Mouse (Mus musculus) C2C12 (cell line): ENCODE results near the gene Mbnl2. TPM values are rescaled to one million over a fixed set of nuclear protein-coding genes. Genes with fewer than 3 reads are reported as not detected.

Experiments used
- H3K27me3 ChIP-seq: one replicate; pipeline ENCODE4 v1.6.1; 2011; ENCODE audit not compliant: control insufficient read depth, insufficient read depth, insufficient read length
- H3K36me3 ChIP-seq: one replicate; pipeline ENCODE4 v1.6.1; 2011; ENCODE audit not compliant: control insufficient read depth, insufficient read depth
- H3K4me3 ChIP-seq: one replicate; pipeline ENCODE4 v1.5.1; 2011; ENCODE audit warnings: mild to moderate bottlenecking, control low read depth; ENCODE audit not compliant: poor library complexity, insufficient read depth, severe bottlenecking
- H3K79me2 ChIP-seq: one replicate; pipeline ENCODE4 v1.6.1; 2011; ENCODE audit not compliant: control insufficient read depth, insufficient read depth
- H3K79me3 ChIP-seq: one replicate; pipeline ENCODE4 v1.6.1; 2011; ENCODE audit warnings: low read depth, control low read depth
- H3ac ChIP-seq: one replicate; pipeline ENCODE3; 2011; ENCODE audit warnings: low read depth; ENCODE audit not compliant: control insufficient read depth, insufficient read length
- CEBPB ChIP-seq: IDR thresholded peaks from one replicate; pipeline ENCODE4 v1.6.1; 2011; ENCODE audit warnings: low read depth, mild to moderate bottlenecking, control low read depth, moderate library complexity
- CTCF ChIP-seq: IDR thresholded peaks from one replicate; pipeline ENCODE4 v1.5.1; 2011; ENCODE audit not compliant: control insufficient read depth, insufficient read depth, insufficient read length
- FOSL1 ChIP-seq: IDR thresholded peaks from one replicate; pipeline ENCODE4 v1.8.0; 2011; ENCODE audit warnings: mild to moderate bottlenecking, low read length; ENCODE audit not compliant: poor library complexity, insufficient read depth, severe bottlenecking
- MAX ChIP-seq: IDR thresholded peaks from one replicate; pipeline ENCODE4 v1.6.1; 2011; ENCODE audit warnings: mild to moderate bottlenecking, control low read depth
- MYOD1 ChIP-seq: IDR thresholded peaks from one replicate; pipeline ENCODE4 v1.6.1; 2011; ENCODE audit warnings: low read depth; ENCODE audit not compliant: control insufficient read depth, insufficient read length
- MYOG ChIP-seq: IDR thresholded peaks from one replicate; pipeline ENCODE4 v1.6.1; 2011; ENCODE audit not compliant: control insufficient read depth, insufficient read length; ENCODE audit errors: extremely low read depth
- USF1 ChIP-seq: IDR thresholded peaks from one replicate; pipeline ENCODE4 v1.6.1; 2011; ENCODE audit warnings: low read depth, mild to moderate bottlenecking, control low read depth, moderate library complexity
- polyA plus RNA-seq: library from polyadenylated mRNA; unstranded; fragments of >200 nt; fragmentation: generic; extraction: Trizol; gene quantifications from one replicate; pipeline ENCODE4 v1.2.1, GENCODE M21; 2012; ENCODE audit warnings: missing spikeins

Mbnl2 gene
- polyA plus RNA-seq, 1 experiment: 42.1 TPM

- Histone ChIP-seq H3ac (no peak overlapping the region), H3K27me3 (no peaks in the 10 kb centered on the region), H3K79me3 (peaks cover 6% of the 10 kb centered on the region), H3K79me2 (peaks cover 7% of the 10 kb centered on the region), H3K36me3 (peaks cover 75% of the 10 kb centered on the region), H3K4me3 (no peak overlapping the region)
- TF ChIP-seq MAX (no peak), FOSL1 (no peak), CTCF (no peak), MYOG (no peak), CEBPB (no peak), USF1 (no peak), MYOD1 (no peak)
Observed at GRCm38 (mm10) chr14:120393441-120393840, 118.0 kb downstream of the Mbnl2 start.

- TF ChIP-seq USF1: no peak
- TF ChIP-seq MYOD1: no peak
- no peak for TF ChIP-seq CEBPB
- no peak for TF ChIP-seq CTCF
- no peak for TF ChIP-seq MYOG
- TF ChIP-seq MAX: no peak
- TF ChIP-seq FOSL1: no peak
- Histone ChIP-seq H3K36me3 (peaks cover 77% of the 10 kb centered on the region), H3K4me3 (no peak overlapping the region), H3K79me2 (peaks cover 6% of the 10 kb centered on the region), H3ac (no peak overlapping the region), H3K27me3 (no peaks in the 10 kb centered on the region), H3K79me3 (peaks cover 5% of the 10 kb centered on the region)
Observed at GRCm38 (mm10) chr14:120394216-120394615, 118.7 kb downstream of the Mbnl2 start.

- H3K79me2 ChIP-seq: peaks cover under 1% of the 10 kb centered on the region
- H3K79me3 ChIP-seq: peaks cover 3% of the 10 kb centered on the region
- H3K27me3 ChIP-seq: no peaks in the 10 kb centered on the region
- H3K4me3 ChIP-seq: no peak overlapping the region
- TF ChIP-seq FOSL1: no peak
- no peak for TF ChIP-seq MYOG
- H3ac ChIP-seq: no peak overlapping the region
- peaks cover 77% of the 10 kb centered on the region for H3K36me3 ChIP-seq
Observed at GRCm38 (mm10) chr14:120394827-120395226, 119.4 kb downstream of the Mbnl2 start.

- Histone ChIP-seq H3K36me3 (peaks cover 77% of the 10 kb centered on the region), H3K27me3 (no peaks in the 10 kb centered on the region)
Observed at GRCm38 (mm10) chr14:120395501-120395900, 120.0 kb downstream of the Mbnl2 start.

GRCm38 (mm10) chr14:120397871-120398647 lies 122.6 kb downstream of the Mbnl2 start:
- Histone ChIP-seq H3K4me3 (no peak overlapping the region), H3K79me3 (no peaks in the 10 kb centered on the region), H3K36me3 (peaks cover 77% of the 10 kb centered on the region), H3K79me2 (no peaks in the 10 kb centered on the region), H3K27me3 (no peaks in the 10 kb centered on the region), H3ac (no peak overlapping the region)
- TF ChIP-seq MYOG: no peak
- peak; percentile 53 for TF ChIP-seq CEBPB
- peak; percentile 70 for TF ChIP-seq CTCF

More at GRCm38 (mm10) chr14:120395501-120395900, 120.0 kb downstream of the Mbnl2 start:
- Histone ChIP-seq H3ac (no peak overlapping the region), H3K4me3 (no peak overlapping the region), H3K79me3 (no peaks in the 10 kb centered on the region), H3K79me2 (no peaks in the 10 kb centered on the region)
- TF ChIP-seq MYOD1 (no peak), MYOG (no peak), MAX (no peak), USF1 (no peak), FOSL1 (no peak)

GRCm38 (mm10) chr14:120399614-120400013 lies 124.1 kb downstream of the Mbnl2 start:
- H3K79me2 ChIP-seq: peaks cover 1% of the 10 kb centered on the region
- H3K27me3 ChIP-seq: no peaks in the 10 kb centered on the region
- H3K4me3 ChIP-seq: no peak overlapping the region
- peaks cover 75% of the 10 kb centered on the region for H3K36me3 ChIP-seq
- H3K79me3 ChIP-seq: no peaks in the 10 kb centered on the region
- no peak overlapping the region for H3ac ChIP-seq
- TF ChIP-seq USF1 (no peak), CEBPB (no peak), MAX (no peak), MYOD1 (no peak), MYOG (no peak), FOSL1 (no peak), CTCF (no peak)
